Mouse (Mus musculus): ENCODE data around the gene Pigr.

GRCm38 (mm10) chr1:130872912-130873311 lies 46.4 kb downstream of the Pigr start:
- TF ChIP-seq CTCF (IDR thresholded peaks at IDR 0.05; ENCODE audit: low read depth) (no peak), EP300 (IDR thresholded peaks at IDR 0.05; ENCODE audit: low read depth) (no peak)
